In genomic region chr16:35588731-35589151, GRCm38 (mm10) we compare ENCODE assay signal across 11 mouse cellular contexts. TPM values are rescaled to one million over a fixed set of nuclear protein-coding genes. Genes with fewer than 3 reads are reported as not detected.
DNase-seq lines count a peak whose midpoint lies in the region; ATAC-seq and TF ChIP-seq lines count a peak whose summit lies in the region.
"Had no signal": no experiment of that assay in that cellular context is flagged by ENCODE, and none has a peak within 500 bp of the region (broad histone marks: within the 10 kb centered on the region; RNA-seq: fewer than 3 reads in every experiment).

No protein-coding gene starts in this region.

- H3K27me3 ChIP-seq in embryonic facial prominence, embryonic 10.5 days (replicated peaks; ENCODE audit: low read depth, poor library complexity, severe bottlenecking), result peaks cover 58% of the 10 kb centered on the region
- H3K27me3 ChIP-seq in hindbrain, embryonic 16.5 days (replicated peaks; ENCODE audit: control insufficient read depth, insufficient read depth, low read length), result no peaks in the 10 kb centered on the region; the same call in 1 of the 2 replicates
- H3K27me3 ChIP-seq in midbrain, postnatal 0 days (ENCODE audit: insufficient read depth, low read length), result no peaks in the 10 kb centered on the region

- peak; percentile 79 for DNase-seq in ZHBTc4 (ENCODE audit: low read depth, low spot score)
- DNase-seq in embryonic facial prominence, embryonic 10.5 days (ENCODE audit: low spot score), result peak; percentile 42
- DNase-seq in midbrain, postnatal 0 days (ENCODE audit: low spot score), result no peak
- DNase-seq in spleen, postnatal 36 days (ENCODE audit: low spot score in 2 of 2), result no peak
- DNase-seq in cerebellum, postnatal 14 days, result no peak
- DNase-seq in adrenal gland, adult 2 months, result no peak
- DNase-seq: cerebellum, adult 8-10 months; layer of hippocampus, postnatal 36 days; right cerebral cortex, postnatal 4 days; thymus, postnatal 4 days had no signal

- WGBS in embryonic facial prominence, embryonic 10.5 days, result 5% methylated on average over 18 of the region's 18 CpGs
- 9% methylated on average over 18 of the region's 18 CpGs for WGBS in hindbrain, embryonic 16.5 days
- WGBS in midbrain, postnatal 0 days, result 12% methylated on average over 18 of the region's 18 CpGs

- TF ChIP-seq CTCF in midbrain, postnatal 0 days (IDR thresholded peaks at IDR 0.05), result no peak

- peaks cover 71% of the 10 kb centered on the region for H3K4me1 ChIP-seq in embryonic facial prominence, embryonic 10.5 days
- peaks cover 45% of the 10 kb centered on the region for H3K4me1 ChIP-seq in hindbrain, embryonic 16.5 days (ENCODE audit: control insufficient read depth, insufficient read depth, low read depth, low read length)
- peaks cover 13% of the 10 kb centered on the region for H3K4me1 ChIP-seq in midbrain, postnatal 0 days (ENCODE audit: insufficient read depth, low read length)

- peaks cover 5% of the 10 kb centered on the region; the same call in 1 of the 2 replicates for H3K9me3 ChIP-seq in embryonic facial prominence, embryonic 10.5 days
- no peaks in the 10 kb centered on the region for H3K9me3 ChIP-seq in hindbrain, embryonic 16.5 days (ENCODE audit: control insufficient read depth, low read length)
- no peaks in the 10 kb centered on the region for H3K9me3 ChIP-seq in midbrain, postnatal 0 days (ENCODE audit: low read length)

- H3K27ac ChIP-seq in embryonic facial prominence, embryonic 10.5 days (replicated peaks), result peak overlapping the region; percentile 80
- no peak overlapping the region for H3K27ac ChIP-seq in hindbrain, embryonic 16.5 days (ENCODE audit: low read depth, low read length)
- no peak overlapping the region for H3K27ac ChIP-seq in midbrain, postnatal 0 days (ENCODE audit: low read depth, low read length)

- H3K4me2 ChIP-seq in hindbrain, embryonic 16.5 days (ENCODE audit: low read length), result peak overlapping the region; percentile 31; the same call in 1 of the 2 replicates
- H3K4me2 ChIP-seq in midbrain, postnatal 0 days (ENCODE audit: low read depth, low read length, poor library complexity, severe bottlenecking), result peak overlapping the region; percentile 16; the same call in 1 of the 2 replicates

- peaks cover 5% of the 10 kb centered on the region for H3K36me3 ChIP-seq in embryonic facial prominence, embryonic 10.5 days (replicated peaks)
- no peaks in the 10 kb centered on the region for H3K36me3 ChIP-seq in hindbrain, embryonic 16.5 days (ENCODE audit: control insufficient read depth, insufficient read depth, low read length)
- H3K36me3 ChIP-seq in midbrain, postnatal 0 days (ENCODE audit: insufficient read depth, low read length), result no peaks in the 10 kb centered on the region

- peak overlapping the region; percentile 37 for H3K4me3 ChIP-seq in embryonic facial prominence, embryonic 10.5 days
- no peak overlapping the region for H3K4me3 ChIP-seq in hindbrain, embryonic 16.5 days (ENCODE audit: low read length)
- no peak overlapping the region for H3K4me3 ChIP-seq in midbrain, postnatal 0 days (ENCODE audit: low read depth, low read length)

- ATAC-seq in hindbrain, embryonic 16.5 days, result no peak
- ATAC-seq in midbrain, postnatal 0 days (ENCODE audit: low FRiP score), result no peak

- no peak overlapping the region for H3K9ac ChIP-seq in hindbrain, embryonic 16.5 days (ENCODE audit: low read depth, low read length)
- no peak overlapping the region for H3K9ac ChIP-seq in midbrain, postnatal 0 days (replicated peaks; ENCODE audit: low read length, poor library complexity, severe bottlenecking)

RNA-seq across cellular contexts. Expression of gene Sema5b, which starts 47.8 kb away (rescaled TPM):
- polyA plus RNA-seq in embryonic facial prominence, embryonic 10.5 days (2016; fragmentation: Nextera tagmentation; extraction: Ambion mirVana), result 9.5 and 16.5 TPM in 2 replicates
- 15.1 and 18.3 TPM in 2 replicates for polyA plus RNA-seq in hindbrain, embryonic 16.5 days (2015; fragmentation: Nextera tagmentation; extraction: Ambion mirVana)
- total RNA-seq in midbrain, postnatal 0 days (2014; rRNA removed), result 30.9 and 46.5 TPM in 2 replicates
- 9.5 and 11.4 TPM in 2 replicates for polyA plus RNA-seq in midbrain, postnatal 0 days (2015; fragmentation: Nextera tagmentation; extraction: Ambion mirVana)
- 1 to 10 TPM; 1.5 to 8.3 TPM for total RNA-seq in adrenal gland, adult 2 months (2021)
- 48.9 and 89.9 TPM in 2 replicates for polyA plus RNA-seq in adrenal gland, adult 2 months (2012; rRNA removed)

Comparison
In these comparisons a context has a peak if more than half of its experiments do, and no peak if none do; other contexts are left out.
1. DNase-seq: peak in ZHBTc4 (single experiment) and embryonic facial prominence, embryonic 10.5 days (single experiment); none in midbrain, postnatal 0 days (single experiment), spleen, postnatal 36 days (0 of 2), cerebellum, postnatal 14 days (0 of 2) and adrenal gland, adult 2 months (single experiment).